Mouse (Mus musculus) adrenal gland (tissue): ENCODE results near the gene Rtn4rl1.

Source experiments
- intact Hi-C: fragments of 180-260 bp; cut with DNase I; formaldehyde crosslinking; loops from one replicate; pipeline ENCODE4 v1.15.1; 2025

The Rtn4rl1 gene

GRCm38 (mm10) chr11:75184986-75185385 lies 8.6 kb upstream of the Rtn4rl1 start:
- intact Hi-C loops = loop anchor here (10.0 kb wide), 1 partner anchor 220 kb away; no protein-coding TSS in a partner anchor

GRCm38 (mm10) chr11:75189713-75190370 lies 3.7 kb upstream of the Rtn4rl1 start:
- intact Hi-C loops = loop anchor here (10.0 kb wide), 1 partner anchor 215 kb away; no protein-coding TSS in a partner anchor

GRCm38 (mm10) chr11:75190371-75190724 lies 3.2 kb upstream of the Rtn4rl1 start:
- intact Hi-C loops = no loop called here

GRCm38 (mm10) chr11:75190905-75191441 lies 2.6 kb upstream of the Rtn4rl1 start, which contains the start of gene Dph1:
Dph1 (minus strand) TSS chr11:75191241.
- intact Hi-C loops = no loop called here

- intact Hi-C loops = loop anchor here (2.0 kb wide), 2 partner anchors 47 to 99 kb away; no protein-coding TSS in a partner anchor
Measured at GRCm38 (mm10) chr11:75191841-75192240, 1.7 kb upstream of the Rtn4rl1 start.

- intact Hi-C loops = loop anchor here (2.0 kb wide), 2 partner anchors 46 to 98 kb away; no protein-coding TSS in a partner anchor
Measured at GRCm38 (mm10) chr11:75192336-75193214, 1.0 kb upstream of the Rtn4rl1 start.

GRCm38 (mm10) chr11:75194121-75194849 lies 702 bp downstream of the Rtn4rl1 start:
- intact Hi-C loops = no loop called here

GRCm38 (mm10) chr11:75194850-75195461 lies 1.4 kb downstream of the Rtn4rl1 start:
- intact Hi-C loops = no loop called here

- intact Hi-C loops = no loop called here
Measured at GRCm38 (mm10) chr11:75196131-75196530, 2.5 kb downstream of the Rtn4rl1 start.

- intact Hi-C loops = no loop called here
Measured at GRCm38 (mm10) chr11:75197956-75198355, 4.4 kb downstream of the Rtn4rl1 start.

- intact Hi-C loops = no loop called here
Measured at GRCm38 (mm10) chr11:75198792-75199191, 5.2 kb downstream of the Rtn4rl1 start.

GRCm38 (mm10) chr11:75199951-75200350 lies 6.4 kb downstream of the Rtn4rl1 start:
- intact Hi-C loops = no loop called here

- intact Hi-C loops = no loop called here
Measured at GRCm38 (mm10) chr11:75200935-75201334, 7.4 kb downstream of the Rtn4rl1 start.

- intact Hi-C loops = no loop called here
Measured at GRCm38 (mm10) chr11:75201721-75202120, 8.1 kb downstream of the Rtn4rl1 start.

GRCm38 (mm10) chr11:75203926-75204325 lies 10.3 kb downstream of the Rtn4rl1 start:
- intact Hi-C loops = no loop called here

GRCm38 (mm10) chr11:75204472-75204871 lies 10.9 kb downstream of the Rtn4rl1 start:
- intact Hi-C loops = no loop called here

GRCm38 (mm10) chr11:75206347-75206746 lies 12.8 kb downstream of the Rtn4rl1 start:
- intact Hi-C loops = no loop called here

GRCm38 (mm10) chr11:75209363-75209762 lies 15.8 kb downstream of the Rtn4rl1 start:
- intact Hi-C loops = no loop called here

- intact Hi-C loops = no loop called here
Measured at GRCm38 (mm10) chr11:75210093-75210492, 16.5 kb downstream of the Rtn4rl1 start.

GRCm38 (mm10) chr11:75210755-75211154 lies 17.2 kb downstream of the Rtn4rl1 start:
- intact Hi-C loops = no loop called here
